Mouse (Mus musculus): ENCODE results near the gene Igfals. TPM values are rescaled to one million over a fixed set of nuclear protein-coding genes. Genes with fewer than 3 reads are reported as not detected.

The Igfals gene
- polyA plus RNA-seq (2014; fragmentation: Illumina TruSeq; extraction: RNeasy Lipid Tissue Mini Kit (QIAGEN cat#74804)), result not detected

GRCm38 (mm10) chr17:24865776-24866175 is at the start of gene Igfals:
Igfals (plus strand) TSS chr17:24865997.

GRCm38 (mm10) chr17:24839842-24840241 is 26.0 kb upstream of the Igfals start, which contains the start of gene Hagh:
Hagh (plus strand) TSS chr17:24840143.

GRCm38 (mm10) chr17:24850065-24850772 is 15.6 kb upstream of the Igfals start, which contains the start of gene Fahd1:
Fahd1 (minus strand) TSS chr17:24850364.

GRCm38 (mm10) chr17:24886134-24886931 is 20.5 kb downstream of the Igfals start, which contains the start of the genes Nubp2 and Spsb3:
Nubp2 (minus strand) TSS chr17:24886349.
Spsb3 (plus strand) TSS chr17:24886643.

GRCm38 (mm10) chr17:24894995-24895547 is 29.3 kb downstream of the Igfals start, which contains the start of the genes Eme2 and Mrps34:
Eme2 (minus strand) TSS chr17:24895087.
Mrps34 (plus strand) TSS chr17:24895116.

GRCm38 (mm10) chr17:24896241-24896992 is 30.6 kb downstream of the Igfals start, which contains the start of gene Nme3:
Nme3 (plus strand) TSS chr17:24896500.

Other genes starting within 250 kb of the Igfals start
- gene Tsc2, start 233.4 kb upstream of the Igfals start, polyA plus RNA-seq (2014; fragmentation: Illumina TruSeq; extraction: RNeasy Lipid Tissue Mini Kit (QIAGEN cat#74804)), result 15.9 TPM
- gene Nthl1, start 233.3 kb upstream of the Igfals start, polyA plus RNA-seq (2014; fragmentation: Illumina TruSeq; extraction: RNeasy Lipid Tissue Mini Kit (QIAGEN cat#74804)), result 0.34 TPM
- 11.8 TPM for gene Slc9a3r2, start 215.7 kb upstream of the Igfals start, polyA plus RNA-seq (2014; fragmentation: Illumina TruSeq; extraction: RNeasy Lipid Tissue Mini Kit (QIAGEN cat#74804))
- gene Npw, start 207.5 kb upstream of the Igfals start, polyA plus RNA-seq (2014; fragmentation: Illumina TruSeq; extraction: RNeasy Lipid Tissue Mini Kit (QIAGEN cat#74804)), result not detected
- 0.68 TPM for gene Zfp598, start 196.3 kb upstream of the Igfals start, polyA plus RNA-seq (2014; fragmentation: Illumina TruSeq; extraction: RNeasy Lipid Tissue Mini Kit (QIAGEN cat#74804))
- gene Syngr3, start 176.0 kb upstream of the Igfals start, polyA plus RNA-seq (2014; fragmentation: Illumina TruSeq; extraction: RNeasy Lipid Tissue Mini Kit (QIAGEN cat#74804)), result 0.83 TPM
- gene Gfer, start 169.8 kb upstream of the Igfals start, polyA plus RNA-seq (2014; fragmentation: Illumina TruSeq; extraction: RNeasy Lipid Tissue Mini Kit (QIAGEN cat#74804)), result 10.4 TPM
- 1.1 TPM for gene Noxo1, start 169.8 kb upstream of the Igfals start, polyA plus RNA-seq (2014; fragmentation: Illumina TruSeq; extraction: RNeasy Lipid Tissue Mini Kit (QIAGEN cat#74804))
- 0.31 TPM for gene Tbl3, start 158.3 kb upstream of the Igfals start, polyA plus RNA-seq (2014; fragmentation: Illumina TruSeq; extraction: RNeasy Lipid Tissue Mini Kit (QIAGEN cat#74804))
- not detected for gene Rnf151, start 147.9 kb upstream of the Igfals start, polyA plus RNA-seq (2014; fragmentation: Illumina TruSeq; extraction: RNeasy Lipid Tissue Mini Kit (QIAGEN cat#74804))
- 771 TPM for gene Rps2, start 147.9 kb upstream of the Igfals start, polyA plus RNA-seq (2014; fragmentation: Illumina TruSeq; extraction: RNeasy Lipid Tissue Mini Kit (QIAGEN cat#74804))
- 52.5 TPM for gene Ndufb10, start 141.5 kb upstream of the Igfals start, polyA plus RNA-seq (2014; fragmentation: Illumina TruSeq; extraction: RNeasy Lipid Tissue Mini Kit (QIAGEN cat#74804))
- gene Rpl3l, start 138.2 kb upstream of the Igfals start, polyA plus RNA-seq (2014; fragmentation: Illumina TruSeq; extraction: RNeasy Lipid Tissue Mini Kit (QIAGEN cat#74804)), result not detected
- gene Msrb1, start 129.4 kb upstream of the Igfals start, polyA plus RNA-seq (2014; fragmentation: Illumina TruSeq; extraction: RNeasy Lipid Tissue Mini Kit (QIAGEN cat#74804)), result 1.2 TPM
- not detected for gene Hs3st6, start 113.0 kb upstream of the Igfals start, polyA plus RNA-seq (2014; fragmentation: Illumina TruSeq; extraction: RNeasy Lipid Tissue Mini Kit (QIAGEN cat#74804))
- 0.74 TPM for gene Meiob, start 61.7 kb upstream of the Igfals start, polyA plus RNA-seq (2014; fragmentation: Illumina TruSeq; extraction: RNeasy Lipid Tissue Mini Kit (QIAGEN cat#74804))
- gene Hagh, start 25.9 kb upstream of the Igfals start, polyA plus RNA-seq (2014; fragmentation: Illumina TruSeq; extraction: RNeasy Lipid Tissue Mini Kit (QIAGEN cat#74804)), result 2.5 TPM
- 54.8 TPM for gene Fahd1, start 15.6 kb upstream of the Igfals start, polyA plus RNA-seq (2014; fragmentation: Illumina TruSeq; extraction: RNeasy Lipid Tissue Mini Kit (QIAGEN cat#74804))
- 2.1 TPM for gene Nubp2, start 20.4 kb downstream of the Igfals start, polyA plus RNA-seq (2014; fragmentation: Illumina TruSeq; extraction: RNeasy Lipid Tissue Mini Kit (QIAGEN cat#74804))
- gene Spsb3, start 20.6 kb downstream of the Igfals start, polyA plus RNA-seq (2014; fragmentation: Illumina TruSeq; extraction: RNeasy Lipid Tissue Mini Kit (QIAGEN cat#74804)), result not detected
- 1.4 TPM for gene Eme2, start 29.1 kb downstream of the Igfals start, polyA plus RNA-seq (2014; fragmentation: Illumina TruSeq; extraction: RNeasy Lipid Tissue Mini Kit (QIAGEN cat#74804))
- gene Mrps34, start 29.1 kb downstream of the Igfals start, polyA plus RNA-seq (2014; fragmentation: Illumina TruSeq; extraction: RNeasy Lipid Tissue Mini Kit (QIAGEN cat#74804)), result 0.94 TPM
- 1.0 TPM for gene Nme3, start 30.5 kb downstream of the Igfals start, polyA plus RNA-seq (2014; fragmentation: Illumina TruSeq; extraction: RNeasy Lipid Tissue Mini Kit (QIAGEN cat#74804))
- 4.4 TPM for gene Mapk8ip3, start 71.0 kb downstream of the Igfals start, polyA plus RNA-seq (2014; fragmentation: Illumina TruSeq; extraction: RNeasy Lipid Tissue Mini Kit (QIAGEN cat#74804))
- gene Jpt2, start 94.7 kb downstream of the Igfals start, polyA plus RNA-seq (2014; fragmentation: Illumina TruSeq; extraction: RNeasy Lipid Tissue Mini Kit (QIAGEN cat#74804)), result 90.6 TPM
- 8.0 TPM for gene Cramp1l, start 149.8 kb downstream of the Igfals start, polyA plus RNA-seq (2014; fragmentation: Illumina TruSeq; extraction: RNeasy Lipid Tissue Mini Kit (QIAGEN cat#74804))
- gene Ift140, start 150.1 kb downstream of the Igfals start, polyA plus RNA-seq (2014; fragmentation: Illumina TruSeq; extraction: RNeasy Lipid Tissue Mini Kit (QIAGEN cat#74804)), result 20.0 TPM
- gene Tmem204, start 217.6 kb downstream of the Igfals start, polyA plus RNA-seq (2014; fragmentation: Illumina TruSeq; extraction: RNeasy Lipid Tissue Mini Kit (QIAGEN cat#74804)), result 8.2 TPM
- 1.1 TPM for gene Telo2, start 250.0 kb downstream of the Igfals start, polyA plus RNA-seq (2014; fragmentation: Illumina TruSeq; extraction: RNeasy Lipid Tissue Mini Kit (QIAGEN cat#74804))